Mouse (Mus musculus): ENCODE results near the gene Erp44. TPM values are rescaled to one million over a fixed set of nuclear protein-coding genes. Genes with fewer than 3 reads are reported as not detected.

Erp44 gene
- total RNA-seq, 2 experiments from 2014 or later = 26.9 to 29.1 TPM

DNA sequence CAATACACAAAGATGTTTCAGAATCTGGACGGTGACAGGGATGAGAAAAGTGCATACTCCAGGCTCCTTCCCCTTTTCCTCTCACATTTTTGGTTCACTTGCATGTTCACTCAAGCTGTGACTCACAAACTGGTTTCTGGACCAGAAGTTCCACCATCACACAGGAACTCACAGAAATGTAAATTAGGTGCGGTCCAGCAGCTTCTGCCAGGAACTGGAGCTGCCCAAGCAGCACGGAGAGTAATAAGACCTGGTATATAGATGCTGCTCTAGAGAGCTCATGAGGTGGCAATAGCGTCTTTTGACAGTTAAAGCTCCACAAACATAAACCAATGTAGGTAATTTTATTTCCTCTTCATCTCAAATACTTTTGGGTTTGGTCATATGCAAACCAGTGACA lies 36.9 kb downstream of the Erp44 start:
- no peak for DNase-seq (ENCODE audit: low spot score)

DNA sequence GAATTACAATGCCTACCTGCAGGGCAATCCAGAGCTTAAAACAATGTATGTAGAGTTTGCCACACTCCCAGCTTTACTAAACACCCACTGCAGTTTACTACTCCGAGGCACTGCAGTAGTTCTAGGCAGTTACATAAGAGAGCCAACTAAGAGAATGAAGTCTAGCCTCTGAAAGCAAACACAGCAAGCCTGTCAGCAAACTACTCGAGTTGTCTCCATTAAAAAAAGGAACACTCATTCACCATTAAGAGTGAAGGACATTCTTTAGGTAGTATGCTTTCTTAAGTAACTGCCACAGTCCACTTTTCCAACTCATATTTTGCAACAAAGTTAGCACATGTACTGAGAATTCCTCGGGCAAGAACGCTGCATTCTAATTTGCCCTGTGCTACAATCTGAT lies 40.3 kb downstream of the Erp44 start:
- no peak for DNase-seq (ENCODE audit: low spot score)

- DNase-seq (ENCODE audit: low spot score) = no peak
Measured at GRCm38 (mm10) chr4:48236721-48237120, 42.6 kb downstream of the Erp44 start.

DNA sequence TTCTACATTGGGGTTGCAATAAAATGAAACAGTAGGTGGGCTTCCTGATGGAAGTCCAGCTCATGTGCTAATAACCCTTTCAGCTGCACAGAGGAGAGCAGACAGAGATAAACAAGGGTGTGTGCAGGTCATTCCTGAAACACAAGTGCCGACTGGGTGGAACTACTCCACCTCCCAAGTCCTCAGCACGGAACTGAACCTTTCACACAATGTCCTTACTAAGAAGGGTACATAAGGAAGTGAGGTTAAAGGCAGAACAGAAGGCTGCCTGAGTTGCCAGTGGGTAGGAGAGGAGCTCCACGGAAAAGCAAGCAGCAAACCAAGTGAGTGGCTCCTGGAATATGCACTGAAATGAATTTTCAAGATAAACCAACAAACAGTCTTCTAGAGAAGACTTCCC lies 52.6 kb downstream of the Erp44 start:
- no peak for DNase-seq (ENCODE audit: low spot score)

DNA sequence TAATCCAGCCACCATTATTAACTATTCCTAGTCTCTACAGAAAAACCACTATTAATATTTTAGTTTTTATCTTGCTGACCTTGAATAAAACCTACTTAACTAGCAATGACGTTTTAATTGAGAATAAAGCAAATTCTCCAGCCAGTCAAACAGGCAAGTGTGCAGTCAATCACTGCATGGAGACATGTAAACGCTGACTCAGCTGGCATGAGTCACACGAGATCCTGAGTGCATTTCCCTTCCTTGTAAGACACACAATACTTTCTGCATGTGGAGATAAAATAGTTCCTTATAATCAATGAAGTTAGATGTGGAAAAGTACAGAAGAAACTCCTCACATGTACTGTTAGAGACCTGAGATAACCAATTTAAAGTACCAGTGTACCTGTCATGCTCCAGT lies 53.8 kb downstream of the Erp44 start:
- no peak for DNase-seq (ENCODE audit: low spot score)

GRCm38 (mm10) chr4:48225173-48225572 lies 54.2 kb downstream of the Erp44 start:
- peak; percentile 80 for DNase-seq (ENCODE audit: low spot score)

GRCm38 (mm10) chr4:48203564-48203963 lies 75.8 kb downstream of the Erp44 start:
- DNase-seq (ENCODE audit: low spot score) = no peak

GRCm38 (mm10) chr4:48198447-48198846 lies 80.9 kb downstream of the Erp44 start:
- no peak for DNase-seq (ENCODE audit: low spot score)

GRCm38 (mm10) chr4:48197925-48198324 lies 81.4 kb downstream of the Erp44 start:
- DNase-seq (ENCODE audit: low spot score) = no peak

GRCm38 (mm10) chr4:48182115-48182806 lies 97.1 kb downstream of the Erp44 start:
- no peak for DNase-seq (ENCODE audit: low spot score)

DNA sequence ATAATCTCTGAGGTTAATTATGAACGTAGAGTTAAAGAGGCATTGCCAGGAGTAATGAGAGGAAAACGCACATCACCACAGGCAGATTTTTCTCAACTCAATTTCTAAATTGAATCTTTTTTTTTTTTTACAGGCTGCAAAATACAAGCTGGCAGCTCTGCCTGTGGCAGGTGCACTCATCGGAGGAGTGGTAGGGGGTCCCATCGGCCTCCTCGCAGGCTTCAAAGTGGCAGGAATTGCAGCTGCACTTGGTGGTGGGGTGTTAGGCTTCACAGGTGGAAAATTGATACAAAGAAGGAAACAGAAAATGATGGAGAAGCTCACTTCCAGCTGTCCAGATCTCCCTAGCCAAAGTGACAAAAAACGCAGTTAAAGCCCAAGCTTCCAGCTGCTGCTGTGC lies 98.0 kb downstream of the Erp44 start:
- DNase-seq (ENCODE audit: low spot score) = no peak

DNA sequence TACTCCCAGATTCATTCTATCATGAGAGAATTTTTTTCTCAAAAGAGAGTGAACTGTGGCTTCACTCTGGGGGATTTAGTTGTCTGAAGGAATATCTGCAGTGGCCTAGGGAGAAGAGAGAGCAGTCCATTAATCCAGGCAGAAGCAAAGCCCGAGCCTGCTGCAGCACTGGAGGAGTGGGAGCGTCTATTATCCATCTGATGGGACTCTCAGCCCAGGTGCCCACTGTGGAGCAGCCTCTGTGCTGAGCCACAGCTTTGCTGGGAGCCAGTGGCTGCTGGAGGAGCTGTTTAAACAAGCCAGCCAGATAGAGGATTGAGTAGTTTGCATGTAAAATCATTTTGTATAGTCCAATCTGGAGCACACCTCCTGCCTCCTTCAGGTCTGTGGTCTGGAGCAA lies 98.4 kb downstream of the Erp44 start:
- no peak for DNase-seq (ENCODE audit: low spot score)

DNA sequence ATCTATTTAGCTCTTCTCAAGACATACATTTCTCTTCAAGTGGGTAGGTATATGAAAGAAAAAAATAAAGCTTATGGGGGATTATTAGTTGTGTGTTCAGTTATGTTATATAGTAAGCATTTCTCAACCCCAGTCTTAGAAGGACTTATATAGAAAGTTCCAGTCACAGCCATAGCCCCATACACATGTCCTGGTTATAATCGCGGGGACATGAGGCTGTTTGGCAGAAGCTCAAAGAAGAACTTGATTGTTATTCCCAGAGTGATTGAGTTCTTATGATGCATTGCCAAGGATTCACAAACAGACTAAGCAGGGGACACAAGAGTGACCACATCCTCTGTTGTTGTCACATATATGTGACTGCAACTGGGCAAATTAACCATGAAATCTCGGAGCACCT lies 103.7 kb downstream of the Erp44 start:
- DNase-seq (ENCODE audit: low spot score) = no peak

DNA sequence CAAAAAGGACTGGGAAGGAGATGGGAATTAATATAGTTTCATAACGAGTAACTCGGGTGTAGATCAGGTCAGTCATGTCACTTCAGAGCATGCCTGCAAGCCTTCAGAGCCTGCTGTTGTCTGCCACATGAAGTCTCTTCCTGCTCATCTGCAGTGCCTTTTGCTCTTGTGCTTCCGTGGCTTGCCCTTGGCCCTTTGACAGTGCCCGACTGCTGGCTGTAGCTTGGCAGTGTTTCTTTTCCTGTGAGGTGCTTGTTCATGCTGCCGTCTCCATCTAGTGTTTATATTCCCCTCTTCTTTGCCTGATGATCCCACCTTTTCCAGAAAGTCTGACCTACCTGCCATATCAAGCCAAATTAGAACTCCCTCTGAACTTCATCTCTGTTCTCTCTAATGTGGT lies 115.5 kb downstream of the Erp44 start:
- no peak for DNase-seq (ENCODE audit: low spot score)

- no peak for DNase-seq (ENCODE audit: low spot score)
Measured at GRCm38 (mm10) chr4:48160386-48160785, 119.0 kb downstream of the Erp44 start.

DNA sequence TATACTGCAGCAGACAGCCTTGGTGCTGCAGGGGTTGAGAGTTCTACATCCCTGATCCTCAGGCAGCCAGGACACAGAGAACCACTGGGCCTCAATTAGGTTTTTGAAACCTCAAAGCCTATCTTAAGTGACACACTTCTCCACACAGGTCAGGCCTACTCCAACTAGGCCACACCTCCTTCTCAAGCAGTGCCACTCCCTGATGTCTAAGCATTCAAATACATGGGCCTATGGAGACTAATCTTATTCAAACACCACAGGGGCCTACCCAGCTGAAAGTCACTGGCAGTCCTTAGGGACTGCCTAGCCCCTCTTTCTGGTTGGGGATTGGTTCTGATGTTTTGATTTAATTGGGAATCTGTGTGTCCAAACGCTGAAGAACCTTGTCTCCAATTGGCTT lies 123.5 kb downstream of the Erp44 start:
- no peak for DNase-seq (ENCODE audit: low spot score)

DNA sequence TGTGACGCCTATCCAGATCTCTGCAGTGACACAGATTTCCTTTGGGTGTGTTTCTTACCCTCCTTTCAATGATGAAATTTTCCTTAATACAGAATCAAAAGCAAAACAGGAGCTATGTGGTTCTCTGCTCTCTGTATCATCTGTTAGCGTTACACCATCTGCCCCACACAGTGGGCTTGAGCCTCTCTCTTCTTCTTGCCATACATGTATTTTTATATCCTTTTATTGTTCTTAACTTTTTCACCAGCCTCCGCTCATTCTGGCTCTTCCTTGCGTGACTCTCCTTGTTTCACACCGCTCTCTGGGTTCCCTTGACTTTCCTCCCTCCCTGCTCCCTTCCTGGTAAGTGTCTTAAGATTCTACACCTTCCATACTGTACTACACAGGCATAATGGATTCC lies 126.1 kb downstream of the Erp44 start:
- no peak for DNase-seq (ENCODE audit: low spot score)

DNA sequence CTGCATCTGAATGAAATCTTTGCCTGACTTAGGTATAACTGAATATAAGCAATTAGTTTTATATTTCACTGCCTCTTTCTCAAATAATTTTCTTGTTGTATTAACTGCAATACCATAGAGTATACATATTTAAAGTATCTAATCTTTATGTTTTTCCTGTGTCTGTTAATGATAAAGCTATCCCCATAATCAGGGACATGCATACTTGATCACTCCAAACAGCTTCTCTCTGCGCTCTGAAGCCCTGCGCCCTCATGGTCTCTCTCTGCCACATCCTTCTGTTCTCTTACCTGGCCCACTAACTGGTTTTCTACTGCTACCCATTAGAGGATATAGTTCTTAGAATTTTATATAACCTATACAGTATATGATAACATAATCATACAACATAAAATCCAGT lies 129.9 kb downstream of the Erp44 start:
- DNase-seq (ENCODE audit: low spot score) = no peak

Small RNA genes within 50 kb of the gene (microRNA-seq; reads per million reads assigned to microRNA genes)
- gene Mir1958 = not detected

Other genes with a start within 250 kb of the Erp44 start
- 10 to 100 TPM in 1 of 2 experiments, 1 to 10 TPM in 1; 9.8 to 56.7 TPM for gene Nr4a3, start 234.4 kb downstream of the Erp44 start, total RNA-seq (2021)
- gene Stx17, start 154.6 kb downstream of the Erp44 start, total RNA-seq (2021) = 10 to 100 TPM; 24.0 to 27.4 TPM
- 1 to 10 TPM; 1.7 to 2.3 TPM for gene Invs, start 202 bp upstream of the Erp44 start, total RNA-seq (2021)
- gene Tex10, start 193.9 kb upstream of the Erp44 start, total RNA-seq (2021) = 10 to 100 TPM; 11.1 to 11.6 TPM

Measured in gastrocnemius, adult 18-20 months (tissue).